Mouse (Mus musculus) bone marrow macrophage, adult 2 months (primary cell): ENCODE measurements around the gene Vps52. TPM values are rescaled to one million over a fixed set of nuclear protein-coding genes. Genes with fewer than 3 reads are reported as not detected.
A peak's percentile ranks its signal among the peaks of the same experiment; 100 is the strongest.

ENCODE experiments used
- H3K27ac ChIP-seq: 2 replicates; pipeline ENCODE4 v1.5.1; 2012; ENCODE audit warnings: low read depth, low read length; ENCODE audit not compliant: insufficient read depth
- H3K4me1 ChIP-seq: 2 replicates; pipeline ENCODE4 v1.6.1; 2012; ENCODE audit warnings: low read length; ENCODE audit not compliant: control insufficient read depth, insufficient read depth
- H3K4me3 ChIP-seq: 2 replicates; pipeline ENCODE4 v1.5.1; 2012; ENCODE audit warnings: mild to moderate bottlenecking, low read length, moderate library complexity; ENCODE audit not compliant: insufficient read depth
- CTCF ChIP-seq: IDR thresholded peaks from 2 replicates; pipeline ENCODE4 v1.5.1; 2012; ENCODE audit warnings: low read depth, mild to moderate bottlenecking, low read length, moderate library complexity
- POLR2A ChIP-seq: IDR thresholded peaks from 2 replicates; pipeline ENCODE4 v1.6.1; 2012; ENCODE audit warnings: mild to moderate bottlenecking, low read depth, low read length, borderline replicate concordance
- polyA plus RNA-seq: library from polyadenylated mRNA; stranded (reverse); fragments of >200 nt; gene quantifications from 2 replicates; pipeline ENCODE4 v1.2.4, GENCODE M21; 2012; ENCODE audit not compliant: missing spikeins, insufficient read depth, insufficient read length

Gene Vps52
- polyA plus RNA-seq, 1 experiment = 41.3 TPM

DNA sequence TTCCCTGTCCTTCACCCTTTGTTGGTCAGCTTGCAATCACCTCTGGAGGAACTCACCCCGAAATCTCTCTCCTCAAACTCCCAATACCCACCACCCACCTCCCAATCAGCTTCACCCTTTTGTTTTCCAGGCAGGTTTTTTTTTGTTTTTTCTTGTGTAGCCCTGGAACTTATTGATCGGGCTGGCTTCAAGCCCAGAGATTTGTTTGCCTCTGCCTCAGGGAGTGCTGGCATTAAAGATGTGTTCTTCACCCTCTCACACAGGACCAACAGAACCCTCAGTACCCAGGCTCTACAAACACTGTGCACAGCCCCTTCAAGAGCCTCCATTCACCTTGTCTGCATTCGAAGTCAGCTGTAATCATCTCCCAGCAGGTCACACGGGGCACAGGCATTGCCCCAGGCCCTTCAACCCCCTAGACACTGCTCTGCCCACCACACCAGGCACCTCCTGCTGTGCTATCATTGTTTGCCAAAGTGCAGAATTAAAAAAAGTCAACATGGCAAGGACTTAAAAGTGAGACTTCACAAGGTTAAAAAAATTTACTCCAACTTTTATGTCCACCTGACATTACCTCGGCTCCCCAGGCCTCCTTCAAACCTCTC, 1.5 kb upstream of the Vps52 start:
- Histone ChIP-seq H3K4me3 (peak overlapping the region; percentile 93), H3K27ac (peak overlapping the region; percentile 85), H3K4me1 (peaks cover 11% of the 10 kb centered on the region; the same call in 1 of the 2 replicates)
- TF ChIP-seq POLR2A (no peak), CTCF (no peak)

DNA sequence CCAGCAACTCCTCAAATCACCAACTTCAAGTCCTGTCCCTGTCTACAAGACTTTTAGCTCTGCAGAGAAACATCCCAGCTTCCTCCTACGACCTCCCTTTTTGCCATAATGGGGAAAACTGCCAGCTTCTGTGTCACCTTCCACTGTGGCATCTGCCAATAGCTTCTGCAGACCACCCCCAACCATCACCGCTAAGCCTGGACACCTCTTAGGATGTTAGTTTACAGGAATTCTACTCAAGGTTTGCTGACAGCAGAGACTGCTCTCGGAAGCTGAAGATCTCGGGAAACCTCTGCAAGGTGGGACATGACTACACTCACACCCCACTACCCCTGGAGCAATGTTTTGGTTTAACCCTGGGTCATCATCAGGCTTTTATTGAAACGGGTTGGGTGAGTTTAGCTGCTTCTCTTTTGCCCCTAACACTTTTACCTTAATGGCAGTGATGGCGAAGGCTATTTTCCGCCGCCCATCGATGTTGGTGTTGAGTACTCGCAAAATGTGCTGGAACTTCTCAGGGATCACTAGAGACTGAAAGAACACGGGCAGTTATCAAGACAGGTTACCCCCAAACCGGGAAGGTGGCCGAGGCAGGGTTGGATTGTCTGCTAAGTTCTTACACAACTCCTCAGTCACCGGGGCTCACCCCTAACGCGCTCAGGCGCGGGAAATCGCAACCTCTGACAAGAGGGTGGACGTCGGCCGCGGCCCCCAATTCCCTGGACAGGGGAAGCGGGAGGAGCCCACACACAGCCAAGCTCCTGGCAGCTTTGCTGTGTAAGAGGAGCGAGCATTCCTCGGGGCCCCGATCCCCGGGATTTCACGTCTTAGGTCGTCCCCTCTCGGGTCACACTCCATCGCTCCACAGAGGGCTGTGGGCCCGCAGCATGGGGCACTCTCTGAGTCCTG, 712 bp upstream of the Vps52 start:
- TF ChIP-seq POLR2A = no peak; the same call in 1 of the 2 replicates
- no peak for TF ChIP-seq CTCF
- Histone ChIP-seq H3K4me3 (peak overlapping the region; percentile 93), H3K27ac (peak overlapping the region; percentile 85), H3K4me1 (peaks cover 10% of the 10 kb centered on the region; the same call in 1 of the 2 replicates)

DNA sequence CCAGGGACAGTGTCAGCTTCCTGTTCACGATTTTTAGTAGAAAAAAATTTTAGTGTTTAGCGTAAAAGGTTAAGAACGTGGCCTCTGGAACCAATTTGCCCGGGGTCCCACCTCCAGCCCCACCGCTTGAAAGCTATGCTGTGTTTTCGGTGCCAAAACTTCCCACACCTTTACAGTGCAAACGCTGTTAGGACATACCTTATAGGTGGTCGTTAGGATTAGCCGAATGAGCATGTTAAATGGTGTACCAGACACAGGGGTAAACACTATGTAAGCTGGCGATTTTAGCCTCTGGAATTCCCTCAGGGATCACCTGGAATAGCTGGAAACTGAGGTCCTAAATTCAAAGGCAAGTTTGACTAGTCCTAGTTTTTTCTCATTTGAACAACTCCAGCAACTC, 724 bp downstream of the Vps52 start:
- peak overlapping the region; percentile 92; the same call in 1 of the 2 replicates for H3K27ac ChIP-seq
- peak overlapping the region; percentile 84 for H3K4me3 ChIP-seq
- no peak for TF ChIP-seq CTCF
- TF ChIP-seq POLR2A = no peak
- peaks cover 4% of the 10 kb centered on the region; the same call in 1 of the 2 replicates for H3K4me1 ChIP-seq

DNA sequence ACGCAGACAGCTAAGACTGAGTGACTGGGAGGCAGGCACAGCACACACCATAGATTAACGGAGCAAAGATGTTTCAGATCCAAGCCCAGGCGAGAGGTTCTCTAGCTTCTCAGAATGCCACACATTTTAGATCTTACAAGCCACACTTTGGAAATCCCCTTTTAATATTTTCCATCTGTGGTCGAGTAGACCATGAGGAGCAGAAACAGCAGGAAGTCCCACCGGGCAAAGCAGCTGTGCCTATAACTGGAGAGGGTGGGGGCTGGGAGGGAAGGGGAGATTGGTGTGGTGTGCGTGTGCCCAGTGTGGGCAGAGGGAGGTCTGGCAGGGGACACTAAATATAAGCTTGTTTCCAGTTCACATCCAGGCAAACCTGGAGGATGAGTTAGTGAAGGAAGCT, 1.9 kb downstream of the Vps52 start:
- TF ChIP-seq POLR2A (no peak), CTCF (no peak)
- H3K27ac ChIP-seq = no peak overlapping the region
- no peak overlapping the region for H3K4me3 ChIP-seq

DNA sequence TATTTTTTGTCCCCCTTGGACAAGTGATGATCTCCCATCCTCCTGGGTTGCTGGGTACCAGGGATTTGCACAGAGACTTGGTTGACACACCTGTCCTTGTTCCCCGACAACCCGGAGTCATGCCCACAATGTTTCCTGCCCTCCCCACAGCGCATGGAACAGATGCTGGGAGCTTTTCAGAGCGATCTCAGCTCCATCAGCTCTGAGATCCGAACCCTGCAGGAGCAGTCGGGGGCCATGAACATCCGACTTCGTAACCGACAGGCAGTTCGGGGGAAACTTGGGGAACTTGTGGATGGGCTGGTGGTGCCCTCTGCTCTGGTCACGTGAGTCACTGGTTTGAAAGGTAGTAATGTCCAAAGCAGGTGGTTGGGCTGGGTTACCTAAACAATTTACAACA, 2.8 kb downstream of the Vps52 start:
- peaks cover 2% of the 10 kb centered on the region; the same call in 1 of the 2 replicates for H3K4me1 ChIP-seq
- H3K27ac ChIP-seq = no peak overlapping the region
- H3K4me3 ChIP-seq = no peak overlapping the region
- TF ChIP-seq POLR2A (no peak), CTCF (no peak)

More for the DNA sequence above, 1.9 kb downstream of the Vps52 start:
- H3K4me1 ChIP-seq = peaks cover 4% of the 10 kb centered on the region; the same call in 1 of the 2 replicates

DNA sequence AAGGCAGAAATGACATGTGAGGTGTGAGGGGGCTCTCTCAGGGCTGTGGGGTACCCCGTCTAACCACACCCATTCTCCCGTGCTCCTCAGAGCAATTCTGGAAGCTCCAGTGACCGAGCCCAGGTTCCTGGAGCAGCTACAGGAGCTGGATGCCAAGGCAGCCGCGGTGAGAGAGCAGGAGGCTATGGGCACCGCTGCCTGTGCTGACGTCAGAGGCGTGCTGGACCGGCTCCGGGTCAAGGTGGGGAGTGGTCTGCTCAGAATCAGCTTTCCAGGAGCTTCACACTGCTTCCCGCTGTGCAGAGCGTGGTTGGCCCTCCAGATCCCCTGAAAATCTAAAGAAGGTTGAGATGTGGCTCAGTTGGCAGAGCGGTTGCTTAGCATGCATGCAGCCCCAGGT, 3.5 kb downstream of the Vps52 start:
- no peaks in the 10 kb centered on the region for H3K4me1 ChIP-seq
- TF ChIP-seq CTCF (no peak), POLR2A (no peak)
- H3K4me3 ChIP-seq = no peak overlapping the region
- no peak overlapping the region for H3K27ac ChIP-seq

DNA sequence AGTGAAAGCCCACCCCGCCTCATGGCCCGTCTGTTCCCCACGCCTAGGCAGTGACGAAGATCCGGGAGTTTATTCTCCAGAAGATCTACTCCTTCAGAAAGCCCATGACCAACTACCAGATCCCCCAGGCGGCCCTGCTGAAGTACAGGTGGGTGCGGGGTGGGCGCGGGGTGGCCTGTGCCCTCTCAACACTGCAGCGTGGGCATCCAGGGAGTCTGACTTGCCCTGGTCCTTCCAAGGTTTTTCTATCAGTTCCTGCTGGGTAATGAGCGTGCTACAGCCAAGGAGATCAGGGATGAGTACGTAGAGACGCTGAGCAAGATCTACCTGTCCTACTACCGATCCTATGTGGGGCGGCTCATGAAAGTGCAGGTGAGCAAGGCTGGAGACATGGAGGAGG, 4.3 kb downstream of the Vps52 start:
- no peak overlapping the region for H3K4me3 ChIP-seq
- H3K27ac ChIP-seq = no peak overlapping the region
- TF ChIP-seq POLR2A (no peak), CTCF (no peak)
- no peaks in the 10 kb centered on the region for H3K4me1 ChIP-seq

DNA sequence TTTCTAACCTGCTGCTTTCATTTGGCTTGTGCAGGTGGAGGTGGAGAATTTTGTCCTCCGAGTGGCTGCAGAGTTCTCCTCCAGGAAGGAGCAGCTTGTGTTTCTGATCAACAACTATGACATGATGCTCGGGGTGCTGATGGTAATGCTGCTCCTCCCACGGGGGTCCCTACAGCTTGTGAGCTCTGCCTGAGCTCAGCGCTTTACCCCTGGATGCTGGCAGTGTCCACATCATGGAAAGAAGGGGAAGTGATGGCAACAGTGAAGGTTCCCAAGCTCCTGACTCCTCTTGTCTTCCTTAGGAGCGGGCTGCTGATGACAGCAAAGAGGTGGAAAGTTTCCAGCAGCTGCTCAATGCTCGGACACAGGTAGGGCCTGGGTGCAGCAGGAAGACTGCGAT, 7.3 kb downstream of the Vps52 start:
- no peak for TF ChIP-seq POLR2A
- no peak for TF ChIP-seq CTCF
- no peak overlapping the region for H3K27ac ChIP-seq

DNA sequence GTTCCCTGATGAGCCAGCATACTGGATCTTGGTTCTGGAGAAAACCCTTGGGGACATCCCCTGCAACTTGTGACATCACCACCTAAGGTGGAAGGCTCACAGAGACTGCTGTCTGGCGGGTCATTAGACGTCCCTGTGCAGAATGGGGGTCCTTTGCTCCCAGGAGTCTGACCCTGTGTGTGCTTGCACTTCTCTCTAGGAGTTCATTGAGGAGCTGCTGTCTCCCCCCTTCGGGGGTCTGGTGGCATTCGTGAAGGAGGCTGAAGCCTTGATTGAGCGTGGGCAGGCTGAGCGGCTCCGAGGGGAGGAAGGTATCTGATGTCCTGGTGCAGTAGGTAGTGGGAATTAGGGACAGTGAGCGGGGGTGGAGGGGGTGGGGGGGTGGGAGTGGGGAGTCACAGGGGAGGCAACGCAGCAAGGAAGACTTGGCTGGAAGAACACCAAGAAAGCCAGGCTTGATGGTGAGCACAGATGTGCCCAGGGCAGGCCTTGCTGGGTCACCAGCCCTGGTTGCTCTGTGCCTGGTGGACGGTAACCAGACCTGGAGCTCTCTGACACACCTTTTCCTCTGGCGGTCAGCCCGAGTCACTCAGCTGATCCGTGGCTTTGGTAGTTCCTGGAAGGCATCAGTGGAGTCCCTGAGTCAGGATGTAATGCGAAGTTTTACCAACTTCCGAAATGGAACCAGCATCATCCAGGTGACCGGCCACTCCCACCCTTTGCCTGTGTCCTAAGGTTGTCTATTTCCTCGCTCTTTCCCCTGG, 9.7 kb downstream of the Vps52 start:
- no peak overlapping the region for H3K27ac ChIP-seq
- 0 out of 2 replicates have a peak, but pooled peaks cover 2% of the 10 kb centered on the region for H3K4me1 ChIP-seq
- TF ChIP-seq POLR2A (no peak), CTCF (no peak)
- no peak overlapping the region for H3K4me3 ChIP-seq

More for the DNA sequence above, 7.3 kb downstream of the Vps52 start:
- H3K4me1 ChIP-seq = no peaks in the 10 kb centered on the region
- H3K4me3 ChIP-seq = no peak overlapping the region
